Mouse (Mus musculus): ENCODE data around the gene Cga.

DNA sequence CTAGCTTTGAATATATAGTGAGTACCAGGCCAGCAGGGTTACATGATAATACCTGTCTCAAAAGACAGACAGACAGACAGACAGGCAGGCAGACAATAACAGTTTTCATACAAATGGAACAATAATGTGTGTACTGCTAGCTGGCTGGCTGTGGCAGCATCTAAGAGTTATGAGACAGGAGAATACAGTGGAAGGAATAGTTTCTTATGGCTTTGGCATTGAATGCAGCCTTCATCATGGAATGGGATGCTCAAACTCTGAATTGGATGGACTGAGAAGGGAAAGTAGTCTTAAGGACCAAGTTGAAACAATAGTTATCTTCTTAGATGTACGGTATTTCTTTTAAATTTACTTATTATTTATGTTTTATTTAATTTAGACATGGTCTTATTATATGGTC lies 5.7 kb downstream of the Cga start:
- TF ChIP-seq POLR2A (IDR thresholded peaks at IDR 0.05; ENCODE audit: borderline replicate concordance, control insufficient read depth, low read depth, low read length) (no peak), CTCF (IDR thresholded peaks at IDR 0.05; ENCODE audit: control insufficient read depth, insufficient read depth, low read length) (no peak)

All from bone marrow, adult 2 months (tissue).